In genomic region chr17:32188863-32189636, GRCm38 (mm10) we compare ENCODE assay signal across 8 mouse cellular contexts. TPM values are rescaled to one million over a fixed set of nuclear protein-coding genes. Genes with fewer than 3 reads are reported as not detected.
A peak's percentile ranks its signal among the peaks of the same experiment; 100 is the strongest.
DNase-seq lines count a peak whose midpoint lies in the region; ATAC-seq lines count a peak whose summit lies in the region.

Gene Ephx3 (minus strand): TSS chr17:32189549.

- peak within 1 kb of the TSS; percentile 46 for H3K4me3 ChIP-seq in heart, embryonic 15.5 days
- H3K4me3 ChIP-seq in embryonic facial prominence, embryonic 12.5 days: peak within 1 kb of the TSS; percentile 39
- H3K4me3 ChIP-seq in intestine, embryonic 16.5 days (ENCODE audit: low read length): peak within 1 kb of the TSS; percentile 47

- peak within 1 kb of the TSS; percentile 81 for H3K4me2 ChIP-seq in heart, embryonic 15.5 days
- H3K4me2 ChIP-seq in embryonic facial prominence, embryonic 12.5 days (replicated peaks): peak within 1 kb of the TSS; percentile 89
- H3K4me2 ChIP-seq in intestine, embryonic 16.5 days (ENCODE audit: low read depth, low read length): peak within 1 kb of the TSS; percentile 87

- no peak for DNase-seq in heart, adult 9 months (ENCODE audit: low spot score in 2 of 2)
- peak; percentile 30 for DNase-seq in mesoderm, embryonic 11.5 days (ENCODE audit: low read depth, low spot score)
- peak; percentile 27 to 48 for DNase-seq in thymus, postnatal 36 days
- DNase-seq in yolk sac, embryonic 10.5 days (ENCODE audit: low spot score): no peak
- DNase-seq in urinary bladder, postnatal 36 days (ENCODE audit: low spot score in 2 of 2): no peak

- H3K9ac ChIP-seq in heart, embryonic 15.5 days: 0 out of 2 replicates have a peak within 1 kb of the TSS, but pooled peaks have one; percentile 43
- peak within 1 kb of the TSS; percentile 34 for H3K9ac ChIP-seq in embryonic facial prominence, embryonic 12.5 days
- peak within 1 kb of the TSS; percentile 58; the same call in 1 of the 2 replicates for H3K9ac ChIP-seq in intestine, embryonic 16.5 days (ENCODE audit: low read depth, low read length)

- H3K27ac ChIP-seq in heart, embryonic 15.5 days: no peak within 1 kb of the TSS
- H3K27ac ChIP-seq in embryonic facial prominence, embryonic 12.5 days: no peak within 1 kb of the TSS
- no peak within 1 kb of the TSS for H3K27ac ChIP-seq in intestine, embryonic 16.5 days (ENCODE audit: low read length)

- H3K4me1 ChIP-seq in heart, embryonic 15.5 days (replicated peaks): peaks cover 16% of the 10 kb centered on the region
- peaks cover 10% of the 10 kb centered on the region for H3K4me1 ChIP-seq in embryonic facial prominence, embryonic 12.5 days
- peaks cover 16% of the 10 kb centered on the region for H3K4me1 ChIP-seq in intestine, embryonic 16.5 days (ENCODE audit: control insufficient read depth, insufficient read depth, low read length)

- WGBS in heart, embryonic 15.5 days: 6% methylated on average over 42 of the region's 42 CpGs
- 6% methylated on average over 42 of the region's 42 CpGs for WGBS in embryonic facial prominence, embryonic 12.5 days
- 9% methylated on average over 42 of the region's 42 CpGs for WGBS in intestine, embryonic 16.5 days

- H3K36me3 ChIP-seq in heart, embryonic 15.5 days: no peaks in the 10 kb centered on the region
- H3K36me3 ChIP-seq in embryonic facial prominence, embryonic 12.5 days: no peaks in the 10 kb centered on the region
- no peaks in the 10 kb centered on the region for H3K36me3 ChIP-seq in intestine, embryonic 16.5 days (ENCODE audit: control insufficient read depth, insufficient read depth, low read length)

- ATAC-seq in heart, embryonic 15.5 days (replicated peaks; ENCODE audit: insufficient number of reproducible peaks, insufficient read depth, low FRiP score, low read depth): no peak
- ATAC-seq in embryonic facial prominence, embryonic 12.5 days (ENCODE audit: insufficient number of reproducible peaks, insufficient read depth, low FRiP score, low TSS enrichment): 0 out of 2 replicates have a peak, but pooled peaks have one; percentile 10
- ATAC-seq in intestine, embryonic 16.5 days: peak; percentile 48

- H3K9me3 ChIP-seq in heart, embryonic 15.5 days (replicated peaks): no peaks in the 10 kb centered on the region
- no peaks in the 10 kb centered on the region for H3K9me3 ChIP-seq in embryonic facial prominence, embryonic 12.5 days
- no peaks in the 10 kb centered on the region for H3K9me3 ChIP-seq in intestine, embryonic 16.5 days (ENCODE audit: control insufficient read depth, low read length)

- H3K27me3 ChIP-seq in heart, embryonic 15.5 days: peaks cover 24% of the 10 kb centered on the region
- H3K27me3 ChIP-seq in embryonic facial prominence, embryonic 12.5 days: peaks cover 19% of the 10 kb centered on the region
- peaks cover 7% of the 10 kb centered on the region for H3K27me3 ChIP-seq in intestine, embryonic 16.5 days (replicated peaks; ENCODE audit: control insufficient read depth, insufficient read depth, low read length)

RNA-seq across cellular contexts. Expression of gene Ephx3, which starts in this region (rescaled TPM):
- polyA plus RNA-seq in heart, embryonic 15.5 days (2015; fragmentation: Nextera tagmentation; extraction: Ambion mirVana): 0.30 and 0.34 TPM in 2 replicates
- polyA plus RNA-seq in embryonic facial prominence, embryonic 12.5 days (2016; fragmentation: Nextera tagmentation; extraction: Ambion mirVana): 0.23 and 0.27 TPM in 2 replicates
- polyA plus RNA-seq in intestine, embryonic 16.5 days (2015; fragmentation: Nextera tagmentation; extraction: Ambion mirVana): 0.05 and 0.16 TPM in 2 replicates

Comparison
In these comparisons a context has a peak if more than half of its experiments do, and no peak if none do; other contexts are left out.
1. Peak in ATAC-seq, H3K4me3 ChIP-seq, H3K9ac ChIP-seq and H3K4me2 ChIP-seq in embryonic facial prominence, embryonic 12.5 days; RNA of the gene not detected or under 1 TPM.
2. Peak in ATAC-seq, H3K4me3 ChIP-seq, H3K9ac ChIP-seq and H3K4me2 ChIP-seq in intestine, embryonic 16.5 days; RNA of the gene not detected or under 1 TPM.
3. DNase-seq: peak in mesoderm, embryonic 11.5 days (single experiment) and thymus, postnatal 36 days (2 of 2); none in heart, adult 9 months (0 of 2), yolk sac, embryonic 10.5 days (single experiment) and urinary bladder, postnatal 36 days (0 of 2).
4. Peak in every context shown above with its lines, with median percentiles within 50 percentile points of each other: H3K4me2 ChIP-seq, H3K4me3 ChIP-seq and H3K9ac ChIP-seq.